Mouse (Mus musculus) 3T3-L1 (cell line): ENCODE measurements around the gene Sirpa.

Experiments used
- DNase-seq: peaks from one replicate; pipeline ENCODE4 v3.0.0-alpha.2; 2015; ENCODE audit warnings: low read depth, low spot score

Gene Sirpa

GRCm38 (mm10) chr2:129592459-129593140 lies at the start of gene Sirpa:
Sirpa (plus strand) TSS chr2:129592835.
- DNase-seq, result no peak

GRCm38 (mm10) chr2:129544448-129544847 lies 48.2 kb upstream of the Sirpa start:
- DNase-seq, result no peak

- no peak for DNase-seq
Observed at GRCm38 (mm10) chr2:129544919-129545318, 47.7 kb upstream of the Sirpa start.

- no peak for DNase-seq
Observed at GRCm38 (mm10) chr2:129545596-129545995, 47.0 kb upstream of the Sirpa start.

GRCm38 (mm10) chr2:129546772-129547171 lies 45.9 kb upstream of the Sirpa start:
- DNase-seq, result no peak

GRCm38 (mm10) chr2:129549537-129550135 lies 43.0 kb upstream of the Sirpa start:
- no peak for DNase-seq

- DNase-seq, result no peak
Observed at GRCm38 (mm10) chr2:129550781-129551180, 41.9 kb upstream of the Sirpa start.

GRCm38 (mm10) chr2:129556081-129556480 lies 36.6 kb upstream of the Sirpa start:
- DNase-seq, result no peak

- no peak for DNase-seq
Observed at GRCm38 (mm10) chr2:129558008-129558874, 34.4 kb upstream of the Sirpa start.

GRCm38 (mm10) chr2:129558875-129559219 lies 33.8 kb upstream of the Sirpa start:
- no peak for DNase-seq

GRCm38 (mm10) chr2:129561796-129562195 lies 30.8 kb upstream of the Sirpa start:
- DNase-seq, result no peak

- DNase-seq, result no peak
Observed at GRCm38 (mm10) chr2:129563944-129564709, 28.5 kb upstream of the Sirpa start.

GRCm38 (mm10) chr2:129569120-129569519 lies 23.5 kb upstream of the Sirpa start:
- DNase-seq, result no peak

GRCm38 (mm10) chr2:129569556-129569955 lies 23.1 kb upstream of the Sirpa start:
- no peak for DNase-seq

- DNase-seq, result no peak
Observed at GRCm38 (mm10) chr2:129573701-129574273, 18.8 kb upstream of the Sirpa start.

- no peak for DNase-seq
Observed at GRCm38 (mm10) chr2:129574395-129575046, 18.1 kb upstream of the Sirpa start.

GRCm38 (mm10) chr2:129575113-129575512 lies 17.5 kb upstream of the Sirpa start:
- no peak for DNase-seq

GRCm38 (mm10) chr2:129576611-129577447 lies 15.8 kb upstream of the Sirpa start:
- no peak for DNase-seq

GRCm38 (mm10) chr2:129580656-129581055 lies 12.0 kb upstream of the Sirpa start:
- peak; percentile 32 for DNase-seq

GRCm38 (mm10) chr2:129581826-129582225 lies 10.8 kb upstream of the Sirpa start:
- no peak for DNase-seq
